Mouse (Mus musculus) embryonic fibroblast, embryonic 13.5 days (primary cell): ENCODE data around the gene Trnp1.

Experiments used
- CTCF ChIP-seq: IDR thresholded peaks from 2 replicates; pipeline ENCODE4 v1.5.1; 2011; ENCODE audit warnings: mild to moderate bottlenecking, control low read depth, low read length, moderate library complexity, borderline replicate concordance; ENCODE audit not compliant: insufficient read depth
- POLR2A ChIP-seq: IDR thresholded peaks from 2 replicates; pipeline ENCODE4 v1.6.1; 2011; ENCODE audit warnings: low read depth, mild to moderate bottlenecking, control low read depth, low read length, moderate library complexity

GRCm38 (mm10) chr4:133480754-133481153 lies 17.6 kb downstream of the Trnp1 start:
- no peak for TF ChIP-seq CTCF
- 0 out of 2 replicates have a peak, but pooled peaks have one; percentile 30 for TF ChIP-seq POLR2A
